Mouse (Mus musculus) inflammation-experienced regulatory T-cells (primary cell): Measurements from ENCODE around the gene Cfhr1. TPM values are rescaled to one million over a fixed set of nuclear protein-coding genes. Genes with fewer than 3 reads are reported as not detected.

Experiments used
- polyA plus RNA-seq, 2 experiments: library from polyadenylated mRNA; unstranded; fragments of 100-300 nt; shearing (Covaris generic); gene quantifications; one replicate each; pipeline ENCODE4 v1.2.1; 2017

Cfhr1 gene
- polyA plus RNA-seq: 1 to 10 TPM in 1 of 2 experiments, under 1 TPM in 1; 0.08 to 1.3 TPM

GRCm38 (mm10) chr1:139560024-139560423 lies at the start of gene Cfhr1:
Gene Cfhr1, minus strand, starts transcription at chr1:139560272.

DNA sequence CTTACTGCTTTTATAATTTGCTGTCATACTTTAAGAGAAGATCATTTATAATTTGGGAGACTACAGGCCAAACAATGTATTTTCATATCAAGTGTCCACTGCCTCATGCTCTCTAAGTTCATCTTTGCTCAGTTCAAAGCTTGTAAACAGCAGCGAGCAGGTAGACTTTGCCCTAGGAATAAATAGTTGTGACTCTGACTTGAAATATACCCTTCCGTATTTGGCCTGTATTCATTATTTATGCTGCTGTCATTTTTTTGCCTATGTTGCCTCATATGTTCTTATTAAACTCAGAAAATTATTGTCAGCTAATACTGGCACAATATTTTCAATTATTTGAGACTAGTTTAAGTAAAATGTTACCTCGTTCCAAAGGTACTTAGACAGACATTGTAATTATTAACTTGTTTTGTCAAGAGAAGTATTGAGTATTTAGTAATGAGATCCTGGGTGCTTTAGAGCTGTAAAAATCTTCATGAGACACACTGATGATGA lies 58.8 kb downstream of the Cfhr1 start, which contains the start of gene F13b:
TSS of gene F13b (plus strand) at position 445 of the 495 bp plus-strand sequence.

Other genes starting within 250 kb of the Cfhr1 start
- gene Crb1, start 183.2 kb downstream of the Cfhr1 start, polyA plus RNA-seq: under 1 TPM; 0.12 to 0.43 TPM
- 10 to 100 TPM in 1 of 2 experiments, 1 to 10 TPM in 1; 7.5 to 11.3 TPM for gene Zbtb41, start 138.0 kb downstream of the Cfhr1 start, polyA plus RNA-seq
- 1 to 10 TPM; 1.6 to 1.7 TPM for gene Aspm, start 105.5 kb downstream of the Cfhr1 start, polyA plus RNA-seq
- not detected for gene F13b, start 58.6 kb downstream of the Cfhr1 start, polyA plus RNA-seq
- under 1 TPM in 1 of 2 experiments, not detected in 1; 0.21 TPM for gene Gm4788, start 221.0 kb upstream of the Cfhr1 start, polyA plus RNA-seq